Mouse (Mus musculus) left cerebral cortex, postnatal 4 days (tissue): ENCODE results near the gene Tfpt. TPM values are rescaled to one million over a fixed set of nuclear protein-coding genes. Genes with fewer than 3 reads are reported as not detected.
"Not testable (repeated sequence)": the region's sequence is repeated elsewhere in the genome, so short reads cannot be mapped to it uniquely, and the experiment has no call there.

ENCODE experiments used
- DNase-seq: peaks from one replicate; pipeline ENCODE4 v3.0.0-alpha.2; 2022
- intact Hi-C: fragments of 180-260 bp; cut with DNase I; formaldehyde crosslinking; loops from one replicate; pipeline ENCODE4 v1.15.1; 2025
- microRNA-seq: library from miRNA; unstranded; fragments of <30 nt; microRNA quantifications from one replicate; pipeline ENCODE4 v1.2.0, GENCODE M21; 2022
- total RNA-seq, 2 experiments: library from RNA; stranded (reverse); gene quantifications; 2 replicates each; pipeline ENCODE4 v1.2.3; 2021

Gene Tfpt
- total RNA-seq, 2 experiments from 2014 or later, result 40.7 to 43.7 TPM

DNA sequence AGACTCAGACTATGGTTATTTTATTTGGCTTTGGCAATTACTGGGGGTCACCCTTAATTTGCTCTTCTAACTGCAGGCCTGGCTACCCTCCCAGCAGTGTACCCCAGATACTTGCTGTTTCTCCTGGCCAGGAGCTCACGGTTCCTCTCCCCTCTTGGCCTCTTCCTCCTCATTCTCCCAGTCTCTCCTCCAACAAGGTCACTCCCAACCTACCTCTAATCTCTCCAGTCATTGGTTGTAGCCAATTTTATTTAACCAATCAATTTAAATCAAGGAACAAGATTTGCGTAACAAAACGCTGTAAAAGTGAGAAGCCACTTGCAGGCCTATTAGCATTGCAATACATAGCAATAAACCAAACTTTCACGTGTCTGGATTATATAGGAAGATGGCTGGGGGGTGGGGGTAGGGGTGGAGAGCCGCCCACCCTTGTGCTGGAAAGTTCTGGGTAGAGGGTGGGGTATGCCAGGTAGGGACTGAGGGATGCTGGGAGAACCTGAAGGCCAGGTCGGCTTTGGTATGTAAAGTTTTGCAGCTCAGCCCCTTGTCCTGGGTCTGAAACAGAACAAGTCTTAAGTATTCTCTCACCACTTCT, 50.7 kb downstream of the Tfpt start:
- intact Hi-C loops, result no loop called here
- DNase-seq, result no peak

DNA sequence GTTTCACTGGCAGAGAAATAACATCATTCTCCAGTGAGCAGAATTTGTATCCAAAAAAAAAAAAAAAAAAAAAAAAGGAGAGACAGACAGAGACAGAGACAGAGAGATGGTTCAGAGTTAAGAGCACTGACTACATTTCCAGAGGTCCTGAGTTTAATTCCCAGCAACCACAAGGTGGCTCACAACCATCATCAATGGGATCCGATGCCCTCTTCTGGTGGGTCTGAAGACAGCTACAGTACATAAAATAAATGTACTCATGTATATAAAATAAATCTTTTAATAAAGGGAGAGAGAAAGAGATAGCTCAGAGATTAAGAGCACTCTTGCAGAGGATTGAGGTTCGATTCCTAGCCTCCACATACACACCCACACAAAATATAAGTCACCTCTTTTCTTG, 51.5 kb downstream of the Tfpt start:
- intact Hi-C loops, result no loop called here

DNA sequence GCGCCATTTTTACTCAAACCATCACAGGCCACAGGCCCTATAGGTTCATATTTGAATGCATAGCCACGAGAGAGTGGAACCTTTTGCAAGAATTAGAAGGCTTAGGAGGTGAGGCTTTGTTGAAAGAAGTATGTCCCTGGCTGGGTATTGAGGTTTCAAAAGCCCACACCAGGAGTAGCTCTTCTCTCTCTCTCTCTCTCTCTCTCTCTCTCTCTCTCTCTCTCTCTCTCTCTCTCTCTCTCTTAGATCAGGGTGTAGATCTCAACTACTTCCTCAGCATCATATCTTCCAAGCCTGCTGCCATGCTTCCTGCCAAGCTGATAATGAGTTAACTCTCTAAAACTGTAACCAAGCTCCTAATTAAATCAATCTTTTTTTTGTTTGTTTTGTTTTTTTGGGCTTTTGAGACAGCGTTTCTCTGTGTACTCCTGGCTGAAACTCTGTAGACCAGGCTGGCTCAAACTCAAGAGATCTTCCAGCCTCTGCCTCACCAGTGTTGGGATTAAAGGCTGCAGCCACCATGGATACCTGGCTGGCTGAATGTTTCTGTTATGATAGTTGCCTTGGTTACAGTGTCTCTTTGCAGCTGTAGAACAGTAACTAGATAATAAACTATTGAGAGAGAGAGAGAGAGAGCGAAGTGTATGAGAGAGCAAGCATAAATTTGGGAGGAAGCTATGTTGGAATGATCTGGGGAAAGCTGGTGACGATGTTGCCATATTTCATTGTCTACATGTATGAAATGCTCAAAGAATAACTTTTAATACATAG, 53.2 kb downstream of the Tfpt start:
- DNase-seq, result no peak
- intact Hi-C loops, result no loop called here

More for the DNA sequence above, 51.5 kb downstream of the Tfpt start:
- DNase-seq, result no peak

DNA sequence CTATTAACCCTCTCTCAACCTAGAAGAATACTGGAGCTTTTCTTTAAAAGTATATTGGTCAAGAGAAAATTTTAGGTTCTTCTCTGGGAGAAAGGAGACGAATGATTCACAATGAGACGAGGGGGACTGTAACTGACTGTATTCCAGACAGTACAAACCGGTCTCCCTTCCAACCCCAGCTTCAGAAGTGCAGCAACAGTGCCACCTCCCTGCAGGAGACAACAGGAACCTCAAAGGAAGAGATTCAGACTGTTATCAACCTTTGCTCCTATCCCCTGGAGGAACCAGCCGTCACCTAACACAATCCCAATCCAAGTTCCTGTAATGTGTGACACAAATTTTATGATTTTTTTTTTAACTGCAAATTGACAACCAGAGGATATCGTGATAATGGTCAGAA, 55.5 kb downstream of the Tfpt start:
- intact Hi-C loops, result no loop called here
- DNase-seq, result no peak

DNA sequence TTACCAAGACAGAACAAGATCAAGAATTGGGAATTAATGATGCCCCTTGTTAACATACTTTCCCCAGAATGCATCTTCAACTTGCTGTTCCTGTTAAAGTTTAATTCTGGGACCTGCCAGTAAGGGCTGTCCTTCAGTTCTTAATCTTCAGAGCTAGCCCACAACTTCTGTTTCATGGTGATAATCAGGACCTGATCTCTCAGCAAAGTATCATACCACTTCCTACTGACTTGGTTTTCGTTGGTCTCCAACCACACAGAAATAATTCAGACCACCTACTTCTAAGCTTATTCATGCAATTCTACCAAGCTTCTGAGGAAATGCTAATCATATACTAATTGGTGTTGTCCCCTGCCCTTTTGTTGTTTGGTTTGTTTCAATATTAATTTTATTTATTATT, 57.9 kb downstream of the Tfpt start:
- intact Hi-C loops, result no loop called here

DNA sequence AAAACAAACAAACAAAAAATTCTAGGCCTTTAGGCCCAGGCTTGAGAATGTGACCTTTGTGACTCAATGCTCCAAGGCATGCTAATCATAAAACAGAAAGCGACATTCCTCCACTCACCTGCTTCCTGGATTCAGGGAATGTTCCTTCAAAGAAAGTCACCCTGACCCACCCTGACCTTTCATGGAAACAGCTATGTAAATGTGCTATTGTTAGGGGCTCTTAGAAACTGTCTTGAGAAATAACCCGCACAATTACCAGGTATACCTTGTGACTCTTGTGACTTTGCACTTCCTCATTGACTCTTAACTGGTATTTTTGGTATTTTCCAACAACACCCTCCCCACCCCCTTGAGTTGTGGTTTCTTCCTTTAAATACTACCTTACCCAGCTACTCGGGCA, 59.1 kb downstream of the Tfpt start:
- DNase-seq, intact Hi-C loops: not testable (repeated sequence)

More for the DNA sequence above, 57.9 kb downstream of the Tfpt start:
- DNase-seq, result no peak

Small RNA genes within 50 kb of the gene (microRNA-seq; reads per million reads assigned to microRNA genes)
- gene Gm25100 (not detected), gene Mir3572 (5.4 reads per million, percentile 13 among the genes with 10 or more reads in this experiment)

Other genes starting within 250 kb of the Tfpt start
- gene Cacng8, start 239.2 kb downstream of the Tfpt start, total RNA-seq, result 100 to 1,000 TPM; 102 to 111 TPM
- gene Cacng6, start 205.7 kb downstream of the Tfpt start, total RNA-seq, result 1 to 10 TPM in 1 of 2 experiments, under 1 TPM in 1; 0.91 to 1.2 TPM
- gene Tarm1, start 127.3 kb downstream of the Tfpt start, total RNA-seq, result not detected
- 1 to 10 TPM in 1 of 2 experiments, under 1 TPM in 1; 0.84 to 1.1 TPM for gene Oscar, start 13.8 kb downstream of the Tfpt start, total RNA-seq
- 100 to 1,000 TPM; 370 to 397 TPM for gene Ndufa3, start 12.6 kb downstream of the Tfpt start, total RNA-seq
- 10 to 100 TPM; 58.0 to 58.2 TPM for gene Prpf31, start 56 bp upstream of the Tfpt start, total RNA-seq
- gene Cnot3, start 15.3 kb upstream of the Tfpt start, total RNA-seq, result 10 to 100 TPM; 53.3 to 57.2 TPM
- 1 to 10 TPM; 6.2 to 8.2 TPM for gene Leng1, start 35.9 kb upstream of the Tfpt start, total RNA-seq
- gene Tmc4, start 47.6 kb upstream of the Tfpt start, total RNA-seq, result 1 to 10 TPM; 7.5 to 8.3 TPM
- 100 to 1,000 TPM; 125 to 129 TPM for gene Tsen34, start 62.9 kb upstream of the Tfpt start, total RNA-seq
- gene Mboat7, start 63.6 kb upstream of the Tfpt start, total RNA-seq, result 100 to 1,000 TPM; 132 to 147 TPM
- gene Rps9, start 74.1 kb upstream of the Tfpt start, total RNA-seq, result 100 to 1,000 TPM; 693 to 718 TPM
- under 1 TPM; 0.22 to 0.34 TPM for gene Pirb, start 90.5 kb upstream of the Tfpt start, total RNA-seq
- gene Gm15448, start 195.8 kb upstream of the Tfpt start, total RNA-seq, result not detected
- not detected for gene Pira2, start 215.1 kb upstream of the Tfpt start, total RNA-seq